Mouse (Mus musculus): ENCODE measurements around the gene Pm20d1. TPM values are rescaled to one million over a fixed set of nuclear protein-coding genes. Genes with fewer than 3 reads are reported as not detected.
"Not testable (repeated sequence)": the region's sequence is repeated elsewhere in the genome, so short reads cannot be mapped to it uniquely, and the experiment has no call there.

Pm20d1 gene
- polyA plus RNA-seq, 1 experiment = 0.01 TPM

GRCm38 (mm10) chr1:131812631-131813295, 15.6 kb downstream of the Pm20d1 start:
- no peak overlapping the region for H3K4me3 ChIP-seq
- no peak overlapping the region for H3ac ChIP-seq (ENCODE audit: control insufficient read depth, insufficient read length)
- H3K36me3 ChIP-seq (ENCODE audit: control insufficient read depth, insufficient read depth) = no peaks in the 10 kb centered on the region
- TF ChIP-seq TCF3 (IDR thresholded peaks at IDR 0.05; ENCODE audit: insufficient read length, low read depth) (no peak), MYOD1 (IDR thresholded peaks at IDR 0.05; ENCODE audit: control insufficient read depth in 1 of 3, insufficient read length in 2 of 3, low read depth in 2 of 3) (no peak), SRF (IDR thresholded peaks at IDR 0.05; ENCODE audit: control insufficient read depth, insufficient read length, low read depth) (no peak), CEBPB (IDR thresholded peaks at IDR 0.05; ENCODE audit: insufficient read depth, poor library complexity, severe bottlenecking) (no peak), USF1 (IDR thresholded peaks at IDR 0.05; ENCODE audit: low read depth) (no peak), POLR2A (IDR thresholded peaks at IDR 0.05; ENCODE audit: insufficient read length, low read depth) (no peak), TCF12 (IDR thresholded peaks at IDR 0.05; ENCODE audit: insufficient read depth, poor library complexity, severe bottlenecking) (no peak), E2F4 (IDR thresholded peaks at IDR 0.05; ENCODE audit: insufficient read depth) (no peak), REST (IDR thresholded peaks at IDR 0.05; ENCODE audit: insufficient read depth, insufficient read length) (no peak), POLR2AphosphoS2 (IDR thresholded peaks at IDR 0.05; ENCODE audit: insufficient read length, low read depth) (no peak), MYOG (IDR thresholded peaks at IDR 0.05; ENCODE audit: control insufficient read depth in 1 of 3, insufficient read depth in 1 of 3, insufficient read length in 2 of 3, low read depth in 2 of 3) (no peak), MAX (IDR thresholded peaks at IDR 0.05; ENCODE audit: low read depth) (no peak)
- H3K79me2 ChIP-seq (ENCODE audit: control insufficient read depth, insufficient read depth) = no peaks in the 10 kb centered on the region
- H3K27me3 ChIP-seq (ENCODE audit: control insufficient read depth, insufficient read depth, insufficient read length) = peaks cover 47% of the 10 kb centered on the region
- no peak overlapping the region for H3K4me2 ChIP-seq (ENCODE audit: low read depth)

GRCm38 (mm10) chr1:131813731-131814130, 16.6 kb downstream of the Pm20d1 start:
- H3K4me3 ChIP-seq = no peak overlapping the region

GRCm38 (mm10) chr1:131814191-131814590, 17.0 kb downstream of the Pm20d1 start:
- H3K36me3 ChIP-seq (ENCODE audit: control insufficient read depth, insufficient read depth) = no peaks in the 10 kb centered on the region
- TF ChIP-seq POLR2AphosphoS2 (IDR thresholded peaks at IDR 0.05; ENCODE audit: insufficient read length, low read depth) (no peak), MYOG (IDR thresholded peaks at IDR 0.05; ENCODE audit: control insufficient read depth in 1 of 3, insufficient read depth in 1 of 3, insufficient read length in 2 of 3, low read depth in 2 of 3) (no peak), MYOD1 (IDR thresholded peaks at IDR 0.05; ENCODE audit: control insufficient read depth in 1 of 3, insufficient read length in 2 of 3, low read depth in 2 of 3) (no peak), SRF (IDR thresholded peaks at IDR 0.05; ENCODE audit: control insufficient read depth, insufficient read length, low read depth) (no peak), CEBPB (IDR thresholded peaks at IDR 0.05; ENCODE audit: insufficient read depth, poor library complexity, severe bottlenecking) (no peak), REST (IDR thresholded peaks at IDR 0.05; ENCODE audit: insufficient read depth, insufficient read length) (no peak), E2F4 (IDR thresholded peaks at IDR 0.05; ENCODE audit: insufficient read depth) (no peak), TCF12 (IDR thresholded peaks at IDR 0.05; ENCODE audit: insufficient read depth, poor library complexity, severe bottlenecking) (no peak), MAX (IDR thresholded peaks at IDR 0.05; ENCODE audit: low read depth) (no peak), USF1 (IDR thresholded peaks at IDR 0.05; ENCODE audit: low read depth) (no peak)
- H3K27me3 ChIP-seq (ENCODE audit: control insufficient read depth, insufficient read depth, insufficient read length) = peaks cover 49% of the 10 kb centered on the region
- no peak overlapping the region for H3ac ChIP-seq (ENCODE audit: control insufficient read depth, insufficient read length)
- H3K79me2 ChIP-seq (ENCODE audit: control insufficient read depth, insufficient read depth) = no peaks in the 10 kb centered on the region
- H3K4me2 ChIP-seq (ENCODE audit: low read depth) = no peak overlapping the region
- no peak overlapping the region for H3K4me3 ChIP-seq

More at GRCm38 (mm10) chr1:131813731-131814130, 16.6 kb downstream of the Pm20d1 start:
- H3K4me2 ChIP-seq (ENCODE audit: low read depth) = no peak overlapping the region
- no peaks in the 10 kb centered on the region for H3K36me3 ChIP-seq (ENCODE audit: control insufficient read depth, insufficient read depth)
- H3K79me2 ChIP-seq (ENCODE audit: control insufficient read depth, insufficient read depth) = no peaks in the 10 kb centered on the region
- TF ChIP-seq TCF12 (IDR thresholded peaks at IDR 0.05; ENCODE audit: insufficient read depth, poor library complexity, severe bottlenecking) (no peak), USF1 (IDR thresholded peaks at IDR 0.05; ENCODE audit: low read depth) (no peak), POLR2A (IDR thresholded peaks at IDR 0.05; ENCODE audit: insufficient read length, low read depth) (no peak), REST (IDR thresholded peaks at IDR 0.05; ENCODE audit: insufficient read depth, insufficient read length) (no peak), E2F4 (IDR thresholded peaks at IDR 0.05; ENCODE audit: insufficient read depth) (no peak), CEBPB (IDR thresholded peaks at IDR 0.05; ENCODE audit: insufficient read depth, poor library complexity, severe bottlenecking) (no peak), MYOG (IDR thresholded peaks at IDR 0.05; ENCODE audit: control insufficient read depth in 1 of 3, insufficient read depth in 1 of 3, insufficient read length in 2 of 3, low read depth in 2 of 3) (no peak), SRF (IDR thresholded peaks at IDR 0.05; ENCODE audit: control insufficient read depth, insufficient read length, low read depth) (no peak), MAX (IDR thresholded peaks at IDR 0.05; ENCODE audit: low read depth) (no peak)
- no peak overlapping the region for H3ac ChIP-seq (ENCODE audit: control insufficient read depth, insufficient read length)
- H3K27me3 ChIP-seq (ENCODE audit: control insufficient read depth, insufficient read depth, insufficient read length) = peaks cover 47% of the 10 kb centered on the region

- Histone ChIP-seq H3K27me3 (ENCODE audit: control insufficient read depth, insufficient read depth, insufficient read length) (peaks cover 41% of the 10 kb centered on the region), H3K79me2 (ENCODE audit: control insufficient read depth, insufficient read depth) (no peaks in the 10 kb centered on the region), H3K4me3 (no peak overlapping the region), H3K4me2 (ENCODE audit: low read depth) (peak overlapping the region; percentile 26), H3K36me3 (ENCODE audit: control insufficient read depth, insufficient read depth) (no peaks in the 10 kb centered on the region), H3ac (ENCODE audit: control insufficient read depth, insufficient read length) (no peak overlapping the region)
- TF ChIP-seq USF1 (IDR thresholded peaks at IDR 0.05; ENCODE audit: low read depth) = no peak
- TF ChIP-seq POLR2AphosphoS2 (IDR thresholded peaks at IDR 0.05; ENCODE audit: insufficient read length, low read depth) = no peak
- TF ChIP-seq TCF3 (IDR thresholded peaks at IDR 0.05; ENCODE audit: insufficient read length, low read depth) = no peak
- no peak for TF ChIP-seq POLR2A (IDR thresholded peaks at IDR 0.05; ENCODE audit: insufficient read length, low read depth)
- TF ChIP-seq TCF12 (IDR thresholded peaks at IDR 0.05; ENCODE audit: insufficient read depth, poor library complexity, severe bottlenecking) = no peak
- TF ChIP-seq SRF (IDR thresholded peaks at IDR 0.05; ENCODE audit: control insufficient read depth, insufficient read length, low read depth) = no peak
- TF ChIP-seq MYOG (IDR thresholded peaks at IDR 0.05; ENCODE audit: control insufficient read depth in 1 of 3, insufficient read depth in 1 of 3, insufficient read length in 2 of 3, low read depth in 2 of 3) = no peak
- TF ChIP-seq REST (IDR thresholded peaks at IDR 0.05; ENCODE audit: insufficient read depth, insufficient read length) = no peak
- no peak for TF ChIP-seq MYOD1 (IDR thresholded peaks at IDR 0.05; ENCODE audit: control insufficient read depth in 1 of 3, insufficient read length in 2 of 3, low read depth in 2 of 3)
- no peak for TF ChIP-seq E2F4 (IDR thresholded peaks at IDR 0.05; ENCODE audit: insufficient read depth)
- TF ChIP-seq CEBPB (IDR thresholded peaks at IDR 0.05; ENCODE audit: insufficient read depth, poor library complexity, severe bottlenecking) = no peak
- TF ChIP-seq MAX (IDR thresholded peaks at IDR 0.05; ENCODE audit: low read depth) = no peak
Observed at GRCm38 (mm10) chr1:131816886-131817285, 19.7 kb downstream of the Pm20d1 start.

- H3K36me3 ChIP-seq (ENCODE audit: control insufficient read depth, insufficient read depth); H3ac ChIP-seq (ENCODE audit: control insufficient read depth, insufficient read length); H3K4me3 ChIP-seq; H3K79me2 ChIP-seq (ENCODE audit: control insufficient read depth, insufficient read depth): not testable (repeated sequence)
- H3K4me2 ChIP-seq (ENCODE audit: low read depth) = peak overlapping the region; percentile 42
- H3K27me3 ChIP-seq (ENCODE audit: control insufficient read depth, insufficient read depth, insufficient read length) = peaks cover 36% of the 10 kb centered on the region
Observed at GRCm38 (mm10) chr1:131820353-131820752, 23.2 kb downstream of the Pm20d1 start.
